Mouse (Mus musculus): ENCODE data around the gene Creb1.
"Not testable (repeated sequence)": the region's sequence is repeated elsewhere in the genome, so short reads cannot be mapped to it uniquely, and the experiment has no call there.

The Creb1 gene

DNA sequence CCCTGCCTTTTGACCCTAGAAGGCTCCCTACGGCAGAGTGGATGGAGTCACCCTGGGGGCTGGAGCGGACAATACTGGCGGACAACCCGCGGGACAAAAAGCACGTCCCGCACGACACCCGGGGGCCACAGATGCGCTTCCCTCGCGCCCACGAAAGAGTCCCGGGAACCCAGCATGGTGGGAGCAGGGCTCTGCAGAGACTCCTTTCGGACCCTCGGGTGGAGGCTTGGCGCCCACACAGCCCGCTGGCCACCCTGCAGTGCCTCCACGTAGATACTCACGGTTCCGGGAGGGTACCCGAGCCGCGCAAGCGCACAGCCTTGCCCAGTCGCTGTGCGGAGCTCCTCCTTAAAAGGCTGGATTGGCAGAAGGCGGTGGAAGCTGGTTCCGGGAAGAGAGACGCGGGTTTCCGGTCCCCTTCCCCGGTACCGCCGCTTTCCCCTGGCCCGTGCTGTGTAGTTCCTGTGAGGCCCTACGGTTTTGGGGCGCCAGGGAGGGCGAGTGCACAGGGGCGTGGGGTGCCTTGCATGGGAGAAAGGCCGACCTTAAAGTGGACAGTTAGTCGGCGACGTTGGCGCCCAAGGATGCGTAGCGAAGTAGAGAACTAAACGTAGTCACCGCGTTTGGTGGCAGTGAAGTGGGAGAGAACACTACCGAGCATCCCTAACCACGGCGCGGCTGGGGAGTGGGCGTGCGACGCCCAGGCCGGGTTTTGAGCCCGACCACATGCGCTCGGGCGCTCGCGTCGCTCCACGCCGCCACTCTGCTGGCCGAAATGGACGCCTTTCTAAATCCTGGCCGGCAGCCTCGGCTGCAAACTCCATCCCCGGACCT, 84.7 kb downstream of the Creb1 start, which contains the start of gene Mettl21a:
Mettl21a (minus strand) TSS at position 362 of the 834 bp plus-strand sequence.
- peak; percentile 84 to 91 for DNase-seq (ENCODE audit: low spot score in 2 of 2)

DNA sequence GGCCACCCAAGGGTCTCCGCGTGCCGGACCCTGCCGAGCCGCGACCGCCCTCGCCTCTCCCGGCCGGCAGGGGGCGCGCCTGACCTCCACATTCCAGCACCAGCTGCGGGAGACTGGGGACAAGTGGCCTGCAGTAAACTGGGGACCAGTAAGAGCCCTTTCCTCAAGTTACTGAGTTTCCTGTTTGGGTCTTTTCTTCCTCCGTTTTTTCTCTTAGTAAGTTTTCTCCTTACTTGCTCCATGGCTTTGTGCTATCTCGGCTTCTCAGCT, 85.2 kb downstream of the Creb1 start:
- peak; percentile 75 to 79 for DNase-seq (ENCODE audit: low spot score in 2 of 2)

- DNase-seq (ENCODE audit: low spot score in 2 of 2) = no peak
Measured at GRCm38 (mm10) chr1:64618226-64618625, 85.8 kb downstream of the Creb1 start.

DNA sequence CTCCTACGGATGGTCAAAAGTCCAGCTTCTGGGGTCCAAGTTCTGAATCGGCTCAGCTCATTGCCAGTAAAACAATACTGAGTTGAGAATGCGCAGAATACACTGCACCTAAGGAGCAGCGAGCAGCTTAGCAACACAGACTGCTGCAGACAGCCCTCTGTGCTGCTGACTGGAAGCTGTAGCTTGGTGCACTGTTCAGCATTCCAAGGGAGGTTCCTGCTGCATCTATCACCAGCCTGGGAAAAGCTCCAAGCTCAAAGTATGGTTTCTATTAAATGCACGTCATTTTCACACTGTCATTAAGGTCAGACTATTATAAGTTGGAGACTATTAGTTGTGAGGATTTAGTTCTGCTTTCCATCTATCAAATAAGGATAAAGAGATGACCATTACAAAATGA, 88.7 kb downstream of the Creb1 start:
- DNase-seq (ENCODE audit: low spot score in 2 of 2) = no peak

DNA sequence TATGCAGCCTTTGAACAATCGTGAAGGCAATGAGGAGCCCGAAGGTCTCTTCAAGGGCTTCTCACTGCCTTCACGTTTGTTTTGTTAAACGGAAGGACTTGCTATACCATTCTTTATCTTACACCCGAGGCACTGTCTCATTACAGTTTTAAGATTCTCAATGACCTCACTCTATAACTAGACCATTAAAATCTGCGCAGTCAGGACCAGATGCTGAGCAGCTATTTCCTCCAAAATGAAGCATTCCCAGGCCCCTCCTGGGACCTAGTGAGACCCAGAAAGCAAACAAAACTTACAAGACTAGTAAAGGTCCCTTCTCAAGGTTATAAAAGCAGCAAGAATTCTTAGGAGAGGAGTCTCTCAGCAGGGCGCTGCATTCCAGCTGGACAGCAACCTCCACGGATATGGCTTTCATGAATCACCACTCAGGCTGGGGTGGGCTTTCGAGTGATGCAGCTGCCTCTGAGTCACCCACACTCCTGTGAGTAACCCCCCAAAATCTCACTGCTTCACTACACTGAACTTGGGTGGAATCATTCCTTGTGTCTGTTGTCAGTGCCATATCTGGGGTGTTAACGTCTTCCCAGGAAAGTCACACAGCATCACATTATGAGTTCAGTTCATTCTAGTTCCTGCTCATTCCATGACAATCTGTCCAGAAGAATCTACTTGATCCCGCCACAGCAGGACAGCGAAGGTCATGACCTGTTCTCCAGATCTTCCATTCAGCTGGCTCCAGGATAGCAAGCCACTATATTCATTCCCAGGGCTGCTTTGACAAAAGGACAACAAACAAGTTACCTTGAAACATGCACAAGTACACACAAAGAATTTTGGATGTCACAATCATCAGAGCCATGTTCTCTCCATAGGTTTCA, 91.4 kb downstream of the Creb1 start:
- no peak for DNase-seq (ENCODE audit: low spot score in 2 of 2)

GRCm38 (mm10) chr1:64625214-64625613, 92.8 kb downstream of the Creb1 start:
- DNase-seq (ENCODE audit: low spot score in 2 of 2) = no peak

GRCm38 (mm10) chr1:64631526-64631925, 99.1 kb downstream of the Creb1 start:
- no peak for DNase-seq (ENCODE audit: low spot score in 2 of 2)

DNA sequence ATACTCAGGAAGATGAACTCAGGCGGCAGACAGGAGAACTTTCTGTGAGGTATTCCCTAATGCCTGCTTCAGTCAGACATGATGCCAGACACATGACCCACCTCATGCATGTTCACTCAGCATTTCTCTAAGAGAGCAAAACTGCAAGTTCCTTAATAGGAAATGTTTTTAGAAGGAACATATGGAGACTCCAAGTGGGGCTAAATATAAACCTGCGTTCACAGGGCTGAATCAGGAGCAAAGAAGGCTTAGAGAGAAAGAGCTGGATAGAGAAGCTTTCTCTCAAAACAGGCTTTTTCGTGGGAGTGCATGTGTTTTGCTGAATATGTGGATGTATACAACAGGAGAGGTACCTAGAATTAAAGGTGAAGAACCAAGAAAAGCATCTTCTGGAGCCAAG, 100.8 kb downstream of the Creb1 start:
- DNase-seq (ENCODE audit: low spot score in 2 of 2) = no peak

- DNase-seq (ENCODE audit: low spot score in 2 of 2) = no peak
Measured at GRCm38 (mm10) chr1:64635624-64636023, 103.2 kb downstream of the Creb1 start.

GRCm38 (mm10) chr1:64639279-64639678, 106.8 kb downstream of the Creb1 start:
- DNase-seq (ENCODE audit: low spot score in 2 of 2) = no peak

- DNase-seq (ENCODE audit: low spot score in 2 of 2) = no peak
Measured at GRCm38 (mm10) chr1:64641069-64641468, 108.6 kb downstream of the Creb1 start.

- DNase-seq (ENCODE audit: low spot score in 2 of 2) = not testable (repeated sequence)
Measured at GRCm38 (mm10) chr1:64642541-64642940, 110.1 kb downstream of the Creb1 start.

DNA sequence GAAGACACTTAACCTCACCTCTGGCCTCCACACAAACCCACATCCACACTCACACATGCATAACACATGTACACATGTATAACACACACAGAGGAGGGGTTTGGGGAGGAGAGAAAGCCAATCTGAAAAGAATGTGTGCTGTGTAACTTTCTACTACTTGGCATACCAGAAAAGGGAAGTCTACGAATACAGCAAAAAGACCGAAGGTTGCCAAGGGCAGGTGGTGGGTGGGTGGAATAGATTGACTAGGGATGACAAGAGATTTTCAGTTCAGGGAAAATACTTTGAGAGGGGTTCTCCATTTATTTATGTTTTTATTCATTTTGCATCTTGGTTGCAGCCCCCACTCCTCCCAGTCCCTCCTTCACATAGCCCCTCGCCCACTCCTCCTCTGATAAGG, 112.1 kb downstream of the Creb1 start:
- DNase-seq (ENCODE audit: low spot score in 2 of 2) = no peak

DNA sequence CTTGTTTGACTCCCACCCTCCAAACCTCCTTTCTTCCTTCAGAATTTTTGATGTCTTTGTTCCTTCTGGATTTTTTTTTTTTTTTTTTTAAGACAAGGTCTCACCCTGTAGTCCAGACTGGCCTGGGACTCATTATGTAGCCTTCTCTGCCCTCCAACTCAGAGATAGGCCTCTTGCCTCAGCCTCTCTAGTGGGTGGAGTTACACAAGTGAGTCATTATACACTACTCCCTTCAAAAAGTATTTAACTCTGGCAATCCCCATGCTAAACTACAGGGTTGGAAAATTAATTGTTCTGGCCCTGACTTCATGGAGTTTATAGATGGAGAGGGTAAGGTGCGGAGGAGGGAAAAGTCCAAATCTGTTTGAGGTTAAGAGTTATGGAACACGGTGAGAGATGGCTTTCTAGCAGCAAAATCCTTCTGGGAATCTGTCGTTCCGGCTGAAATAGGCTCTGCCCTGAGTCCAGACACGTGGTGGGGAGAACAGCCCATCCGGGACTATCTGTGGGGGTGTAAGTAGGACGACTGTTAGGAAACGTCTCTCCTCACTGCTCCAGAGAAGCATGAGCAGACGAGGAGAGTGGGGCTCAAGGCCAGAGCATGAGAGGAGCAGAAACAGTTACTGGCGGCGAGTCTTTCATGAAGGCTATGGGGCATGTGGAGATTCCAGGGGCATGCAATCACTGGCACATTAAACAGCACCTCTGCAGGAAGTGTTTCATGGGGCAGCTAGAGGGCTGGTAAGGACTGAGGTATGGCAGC, 117.1 kb downstream of the Creb1 start:
- DNase-seq (ENCODE audit: low spot score in 2 of 2) = peak in 1 of 2 experiments; percentile 15

DNA sequence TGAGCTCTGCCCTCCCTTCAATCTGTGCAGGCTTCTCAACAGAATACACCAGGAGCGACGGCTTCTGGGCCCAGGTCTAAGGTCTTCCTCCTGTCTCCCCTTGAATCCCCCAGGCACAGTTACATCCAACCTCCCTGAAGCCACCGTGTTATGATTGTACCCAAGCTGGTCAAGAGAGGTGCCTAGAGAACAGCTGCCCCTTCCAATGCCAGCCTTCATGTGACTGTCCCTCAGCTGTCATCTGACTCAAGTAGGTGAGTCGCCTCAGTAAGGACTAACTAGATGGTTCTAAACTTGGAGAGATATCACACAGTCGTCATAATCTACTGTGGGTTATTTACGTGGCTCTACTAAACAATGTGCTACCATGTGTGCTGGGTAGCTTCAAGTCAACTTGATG, 121.3 kb downstream of the Creb1 start:
- DNase-seq (ENCODE audit: low spot score in 2 of 2) = no peak

All from urinary bladder, postnatal 36 days (tissue).